Mouse (Mus musculus) lung, postnatal 0 days (tissue): ENCODE measurements around the gene Lclat1. TPM values are rescaled to one million over a fixed set of nuclear protein-coding genes. Genes with fewer than 3 reads are reported as not detected.
"Not testable (repeated sequence)": the region's sequence is repeated elsewhere in the genome, so short reads cannot be mapped to it uniquely, and the experiment has no call there.

Experiments
- ATAC-seq: fragments of 200-750 bp; cut with Nextera tagmentation; 2 replicates; pipeline ENCODE4 v1.8.0; 2017; ENCODE audit warnings: moderate library complexity
- DNase-seq: peaks from one replicate; pipeline ENCODE4 v3.0.0-alpha.2; 2016; ENCODE audit warnings: low spot score
- H3K27ac ChIP-seq: fragments of 300-500 bp; sonication (generic); 2 replicates; pipeline ENCODE4 v1.5.1; 2014; ENCODE audit warnings: antibody characterized with exemption, mild to moderate bottlenecking, low read length, mixed read lengths
- H3K27me3 ChIP-seq: fragments of 300-500 bp; sonication (generic); replicated peaks from 2 replicates; pipeline ENCODE4 v1.6.1; 2014; ENCODE audit warnings: low read length, mixed read lengths; ENCODE audit not compliant: insufficient read depth
- H3K36me3 ChIP-seq: fragments of 300-500 bp; sonication (generic); 2 replicates; pipeline ENCODE4 v1.6.1; 2014; ENCODE audit warnings: low read length, mixed read lengths; ENCODE audit not compliant: insufficient read depth
- H3K4me1 ChIP-seq: fragments of 300-500 bp; sonication (generic); 2 replicates; pipeline ENCODE4 v1.6.1; 2014; ENCODE audit warnings: antibody characterized with exemption, low read depth, low read length, mixed read lengths; ENCODE audit not compliant: insufficient read depth
- H3K4me2 ChIP-seq: fragments of 300-500 bp; sonication (generic); replicated peaks from 2 replicates; pipeline ENCODE4 v1.6.1; 2014; ENCODE audit warnings: low read depth, mild to moderate bottlenecking, low read length, moderate library complexity, mixed read lengths
- H3K4me3 ChIP-seq: fragments of 300-500 bp; sonication (generic); 2 replicates; pipeline ENCODE4 v1.5.1; 2014; ENCODE audit warnings: low read depth, low read length
- H3K9ac ChIP-seq: fragments of 300-500 bp; sonication (generic); replicated peaks from 2 replicates; pipeline ENCODE4 v1.6.1; 2014; ENCODE audit warnings: low read depth, mild to moderate bottlenecking
- H3K9me3 ChIP-seq: fragments of 300-500 bp; sonication (generic); 2 replicates; pipeline ENCODE4 v1.6.1; 2016; ENCODE audit warnings: low read length, mixed read lengths
- CTCF ChIP-seq: IDR thresholded peaks from 2 replicates; pipeline ENCODE4 v1.5.1; 2016; ENCODE audit warnings: antibody characterized with exemption, mild to moderate bottlenecking
- EP300 ChIP-seq: IDR thresholded peaks from 2 replicates; pipeline ENCODE4 v1.6.1; 2016; ENCODE audit warnings: antibody characterized with exemption, mild to moderate bottlenecking, control low read depth
- WGBS: fragments of 180-500 bp; shearing (Covaris S2); extraction: QIAGEN DNeasy Blood & Tissue Kit; methylation state at CpG from one replicate; pipeline ENCODE4 v1.1.7; 2014; 5-methylcytosine and 5-hydroxymethylcytosine counted together
- polyA plus RNA-seq: library from polyadenylated mRNA; unstranded; fragments of >200 nt; fragmentation: Nextera tagmentation; extraction: Ambion mirVana; gene quantifications from 2 replicates; pipeline ENCODE4 v1.2.1, GENCODE M21; 2015

Gene Lclat1
- polyA plus RNA-seq, 1 experiment from 2014 or later, result 10.2 TPM

DNA sequence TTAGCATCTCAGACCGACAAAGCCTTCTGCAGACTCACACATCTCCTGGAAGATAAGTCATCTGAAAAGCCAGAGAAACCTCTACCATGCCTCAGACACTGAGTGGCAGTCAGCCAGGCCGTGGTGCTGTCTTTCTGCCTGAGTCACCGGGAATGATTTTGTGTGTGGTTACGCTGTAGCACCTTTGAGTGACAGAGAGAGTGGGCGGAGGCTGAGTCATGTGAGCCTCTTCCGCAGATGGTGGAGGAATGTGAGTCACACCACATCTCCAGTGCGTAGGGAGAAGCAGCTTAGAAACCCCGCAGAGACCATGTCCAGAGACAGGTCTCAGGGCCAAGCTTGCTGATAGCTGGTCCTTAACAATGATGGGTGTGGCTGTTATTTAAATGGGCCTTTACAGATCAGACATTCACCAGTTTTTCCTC, 155.3 kb downstream of the Lclat1 start:
- TF ChIP-seq EP300, result no peak
- Histone ChIP-seq H3K27me3 (no peaks in the 10 kb centered on the region), H3K36me3 (no peaks in the 10 kb centered on the region), H3K9me3 (no peaks in the 10 kb centered on the region), H3K4me3 (no peak overlapping the region), H3K27ac (no peak overlapping the region), H3K4me2 (no peak overlapping the region), H3K4me1 (no peaks in the 10 kb centered on the region), H3K9ac (no peak overlapping the region)
- 55% methylated on average over 8 of the region's 8 CpGs for WGBS
- DNase-seq (no peak), ATAC-seq (peak; percentile 28)

DNA sequence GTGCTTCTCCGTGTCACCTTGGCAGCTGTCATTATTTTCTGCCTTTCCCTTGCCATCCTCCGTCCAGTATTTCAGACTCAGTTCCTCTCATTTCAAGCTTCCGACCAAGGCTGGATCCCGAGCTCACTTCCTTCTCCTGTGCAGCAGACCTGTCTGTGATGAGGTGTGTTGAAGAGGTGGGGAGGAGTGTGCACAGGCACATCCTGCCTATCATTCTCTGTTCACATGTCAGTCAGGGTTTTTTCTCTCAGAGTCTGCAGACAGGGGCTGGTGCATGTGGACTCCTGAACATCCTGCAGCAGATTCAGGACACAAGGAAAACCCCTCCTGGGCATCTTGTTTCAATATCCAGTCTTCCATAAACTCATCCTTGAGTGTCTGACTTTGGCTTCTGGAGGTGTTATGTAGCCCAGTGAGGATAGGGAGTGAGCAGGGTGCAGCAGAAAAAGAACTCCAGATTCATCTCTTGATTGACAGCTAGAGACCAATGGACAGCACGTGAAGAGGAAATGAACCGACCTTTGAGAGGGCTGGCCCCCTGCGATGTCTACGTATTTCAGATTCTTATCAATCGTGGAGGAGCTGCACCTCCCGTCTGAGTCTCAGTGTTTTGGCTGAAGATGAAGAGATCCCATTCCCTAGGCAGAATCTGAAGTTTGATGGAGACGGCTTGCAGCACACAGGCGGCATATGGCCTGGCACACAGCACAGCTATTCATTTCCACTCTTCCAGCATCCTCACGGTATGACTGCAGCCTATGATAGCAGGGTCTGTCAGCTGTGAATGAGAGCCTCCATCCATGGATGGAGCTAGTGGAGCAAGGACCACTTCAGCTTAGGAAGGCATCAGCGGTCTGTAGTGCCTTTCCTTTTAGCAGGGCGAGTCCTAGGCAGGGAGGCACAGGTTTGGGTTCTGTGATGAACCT, 163.3 kb downstream of the Lclat1 start:
- Histone ChIP-seq H3K36me3 (no peaks in the 10 kb centered on the region), H3K4me1 (no peaks in the 10 kb centered on the region), H3K9me3 (no peaks in the 10 kb centered on the region), H3K27ac (no peak overlapping the region), H3K27me3 (no peaks in the 10 kb centered on the region), H3K4me2 (no peak overlapping the region), H3K9ac (no peak overlapping the region), H3K4me3 (no peak overlapping the region)
- 56% methylated on average over 15 of the region's 15 CpGs for WGBS
- ATAC-seq, result no peak
- no peak for DNase-seq
- TF ChIP-seq CTCF (no peak), EP300 (no peak)

DNA sequence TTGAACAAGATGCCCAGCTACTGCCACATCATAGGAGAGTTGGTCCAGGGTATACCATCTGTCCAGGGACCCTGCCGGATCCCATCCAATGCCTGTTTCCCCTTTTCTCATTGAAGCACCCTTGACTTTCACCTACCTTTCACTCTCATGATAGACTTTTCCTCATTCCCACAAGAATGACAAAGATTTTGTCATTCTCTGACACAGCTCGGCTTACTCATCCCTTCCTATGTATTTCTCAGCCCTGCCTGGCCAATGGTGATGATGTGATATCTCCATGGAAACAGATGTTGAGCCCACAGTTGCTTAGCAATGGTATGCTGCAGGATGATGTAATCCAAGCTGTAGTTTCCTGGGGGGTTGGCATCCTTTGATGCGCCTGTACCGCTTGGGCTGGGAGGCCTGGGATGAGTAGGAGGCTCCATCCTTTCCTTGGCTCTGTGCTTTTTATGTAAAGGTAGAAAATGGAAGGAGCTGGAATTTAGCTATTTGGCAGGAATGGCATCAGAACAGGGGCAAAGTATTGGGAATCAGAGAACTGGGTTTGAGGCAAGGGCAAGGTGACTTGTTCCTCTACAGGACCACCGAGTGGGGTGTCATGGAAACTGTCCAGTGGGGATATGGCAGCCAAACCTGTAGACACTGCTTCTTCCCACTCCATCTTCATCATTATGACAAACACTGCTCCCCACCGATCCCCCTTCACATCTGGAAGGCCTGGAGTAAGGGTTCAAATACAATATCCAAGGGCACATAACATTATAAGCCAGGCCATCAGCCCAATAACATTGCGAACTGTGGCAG, 164.2 kb downstream of the Lclat1 start:
- ATAC-seq (no peak), DNase-seq (no peak)
- no peaks in the 10 kb centered on the region for H3K36me3 ChIP-seq
- no peak overlapping the region for H3K9ac ChIP-seq
- H3K27ac ChIP-seq, result no peak overlapping the region
- H3K4me1 ChIP-seq, result no peaks in the 10 kb centered on the region
- no peaks in the 10 kb centered on the region for H3K9me3 ChIP-seq
- TF ChIP-seq CTCF (no peak), EP300 (no peak)
- H3K4me3 ChIP-seq, result no peak overlapping the region
- 79% methylated on average over 7 of the region's 7 CpGs for WGBS
- no peaks in the 10 kb centered on the region for H3K27me3 ChIP-seq
- H3K4me2 ChIP-seq, result no peak overlapping the region

DNA sequence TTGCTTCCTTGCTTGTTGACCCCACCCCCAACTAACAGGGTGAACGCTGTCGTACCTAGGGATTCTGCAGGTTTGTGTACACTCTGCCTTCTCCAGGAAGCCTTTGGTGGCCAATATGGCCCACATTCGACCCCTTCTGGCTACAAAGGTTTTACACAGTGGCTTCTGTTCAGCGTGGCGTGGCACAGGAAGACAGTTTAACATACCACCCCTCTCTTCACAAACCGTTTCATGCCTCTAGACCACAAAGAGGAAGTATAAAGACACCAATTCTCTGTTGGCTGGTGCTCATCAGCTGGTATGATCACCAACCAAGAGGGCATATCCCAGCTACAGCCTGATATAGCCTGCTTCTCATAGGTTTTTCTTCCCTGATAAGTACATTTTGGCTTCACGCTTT, 166.0 kb downstream of the Lclat1 start:
- H3K9me3 ChIP-seq, result no peaks in the 10 kb centered on the region
- no peak overlapping the region for H3K9ac ChIP-seq
- no peak for ATAC-seq
- no peaks in the 10 kb centered on the region for H3K27me3 ChIP-seq
- 72% methylated on average over 7 of the region's 7 CpGs for WGBS
- H3K4me2 ChIP-seq, result no peak overlapping the region
- DNase-seq, result no peak
- no peak overlapping the region for H3K27ac ChIP-seq
- no peaks in the 10 kb centered on the region for H3K4me1 ChIP-seq
- no peaks in the 10 kb centered on the region for H3K36me3 ChIP-seq
- no peak overlapping the region for H3K4me3 ChIP-seq
- TF ChIP-seq CTCF, result no peak
- no peak for TF ChIP-seq EP300

DNA sequence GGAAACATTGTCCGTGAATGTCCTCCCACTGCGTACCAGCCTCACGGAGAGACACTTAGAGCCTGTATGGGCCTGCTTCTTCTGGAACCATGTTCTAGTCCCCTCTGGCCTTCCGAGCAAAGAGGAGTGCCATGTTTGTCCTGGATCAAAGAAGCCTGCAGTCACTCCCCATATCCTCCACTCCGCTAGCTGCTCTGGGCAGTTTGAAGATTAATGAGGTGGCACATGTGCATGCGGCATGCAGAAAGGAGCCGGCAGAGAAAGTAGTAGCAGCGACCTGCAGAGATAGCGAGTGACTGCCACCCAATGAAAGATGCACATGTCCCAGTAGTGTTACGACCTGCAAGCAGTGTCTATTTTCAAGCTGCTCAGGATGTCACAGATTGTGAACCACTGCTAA, 167.3 kb downstream of the Lclat1 start:
- H3K9ac ChIP-seq, result no peak overlapping the region
- DNase-seq (no peak), ATAC-seq (no peak)
- no peaks in the 10 kb centered on the region for H3K4me1 ChIP-seq
- H3K27me3 ChIP-seq, result no peaks in the 10 kb centered on the region
- TF ChIP-seq EP300, result no peak
- no peak for TF ChIP-seq CTCF
- no peak overlapping the region for H3K27ac ChIP-seq
- H3K9me3 ChIP-seq, result no peaks in the 10 kb centered on the region
- H3K4me2 ChIP-seq, result no peak overlapping the region
- 51% methylated on average over 10 of the region's 10 CpGs for WGBS
- no peaks in the 10 kb centered on the region for H3K36me3 ChIP-seq
- H3K4me3 ChIP-seq, result no peak overlapping the region

DNA sequence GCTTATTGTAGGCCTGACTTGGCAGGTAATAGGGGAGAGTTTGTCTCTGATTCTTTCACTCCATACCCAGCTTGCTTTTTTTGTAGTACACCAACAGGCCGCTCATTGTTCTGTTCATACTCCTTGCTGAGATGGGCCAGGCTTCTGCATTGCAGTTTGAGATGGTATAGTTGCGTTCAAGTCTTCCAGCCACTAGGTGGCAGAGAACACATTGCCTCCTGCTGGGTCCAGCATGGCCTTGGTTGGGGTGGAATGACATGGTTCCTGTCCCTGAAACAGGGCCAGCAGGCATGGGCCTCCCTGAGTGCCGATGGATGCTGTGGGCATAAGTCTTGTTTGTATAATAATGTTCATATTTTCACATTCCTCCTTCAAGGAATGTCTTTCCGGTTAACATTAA, 170.0 kb downstream of the Lclat1 start:
- Histone ChIP-seq H3K4me2 (no peak overlapping the region), H3K9me3 (no peaks in the 10 kb centered on the region), H3K27me3 (no peaks in the 10 kb centered on the region), H3K9ac (no peak overlapping the region), H3K27ac (no peak overlapping the region), H3K36me3 (no peaks in the 10 kb centered on the region), H3K4me3 (no peak overlapping the region), H3K4me1 (no peaks in the 10 kb centered on the region)
- ATAC-seq, result no peak
- TF ChIP-seq CTCF (peak; percentile 41), EP300 (no peak)
- DNase-seq, result no peak
- 89% methylated on average over 4 of the region's 4 CpGs for WGBS

DNA sequence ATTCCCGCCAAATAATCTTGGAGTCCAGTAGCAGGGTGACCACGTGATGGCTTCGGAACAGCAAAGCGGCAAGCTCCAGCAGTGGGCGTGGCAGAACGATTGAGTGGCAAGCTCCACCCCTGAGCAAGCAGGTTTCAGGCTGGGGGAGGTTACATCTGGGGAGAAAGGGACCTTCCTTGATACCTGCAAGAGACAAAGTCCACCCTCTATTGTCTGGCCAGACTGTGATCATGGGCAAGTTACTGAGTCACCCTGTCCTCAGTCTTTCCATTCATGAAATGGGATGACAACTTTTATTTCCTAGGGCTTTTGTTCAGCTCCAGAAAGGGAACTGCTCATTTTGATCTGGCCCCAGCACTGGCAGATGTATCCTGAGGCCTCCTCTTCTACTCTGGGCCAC, 174.9 kb downstream of the Lclat1 start:
- not testable (repeated sequence) for ATAC-seq, H3K9ac ChIP-seq, DNase-seq, H3K4me1 ChIP-seq, H3K4me2 ChIP-seq, H3K36me3 ChIP-seq, H3K9me3 ChIP-seq, H3K27ac ChIP-seq, H3K4me3 ChIP-seq, H3K27me3 ChIP-seq
- WGBS, result 36% methylated on average over 6 of the region's 6 CpGs
